Mouse (Mus musculus): ENCODE measurements around the gene Rab3b.

Rab3b gene

GRCm38 (mm10) chr4:108937848-108938771 is 59.2 kb downstream of the Rab3b start:
- in situ Hi-C loops (cut with MboI; ENCODE audit: low pct_unique_long_range_greater_than_20kb in 1 of 2, low sequenced_read_pairs in 2 of 2, unreplicated experiment in 1 of 2), result no loop called here

- in situ Hi-C loops (cut with MboI; ENCODE audit: low pct_unique_long_range_greater_than_20kb in 1 of 2, low sequenced_read_pairs in 2 of 2, unreplicated experiment in 1 of 2), result no loop called here
These were observed 62.0 kb downstream of the Rab3b start for GRCm38 (mm10) chr4:108940681-108941473.

GRCm38 (mm10) chr4:108942171-108942570 is 63.3 kb downstream of the Rab3b start:
- in situ Hi-C loops (cut with MboI; ENCODE audit: low pct_unique_long_range_greater_than_20kb in 1 of 2, low sequenced_read_pairs in 2 of 2, unreplicated experiment in 1 of 2), result no loop called here

- in situ Hi-C loops (cut with MboI; ENCODE audit: low pct_unique_long_range_greater_than_20kb in 1 of 2, low sequenced_read_pairs in 2 of 2, unreplicated experiment in 1 of 2), result no loop called here
These were observed 64.3 kb downstream of the Rab3b start for GRCm38 (mm10) chr4:108942986-108943720.

GRCm38 (mm10) chr4:108949168-108949567 is 70.3 kb downstream of the Rab3b start:
- in situ Hi-C loops (cut with MboI; ENCODE audit: low pct_unique_long_range_greater_than_20kb in 1 of 2, low sequenced_read_pairs in 2 of 2, unreplicated experiment in 1 of 2), result no loop called here

- in situ Hi-C loops (cut with MboI; ENCODE audit: low pct_unique_long_range_greater_than_20kb in 1 of 2, low sequenced_read_pairs in 2 of 2, unreplicated experiment in 1 of 2), result no loop called here
These were observed 71.3 kb downstream of the Rab3b start for GRCm38 (mm10) chr4:108950201-108950600.

GRCm38 (mm10) chr4:108951663-108952062 is 72.8 kb downstream of the Rab3b start:
- in situ Hi-C loops (cut with MboI; ENCODE audit: low pct_unique_long_range_greater_than_20kb in 1 of 2, low sequenced_read_pairs in 2 of 2, unreplicated experiment in 1 of 2), result no loop called here

- in situ Hi-C loops (cut with MboI; ENCODE audit: low pct_unique_long_range_greater_than_20kb in 1 of 2, low sequenced_read_pairs in 2 of 2, unreplicated experiment in 1 of 2), result no loop called here
These were observed 80.8 kb downstream of the Rab3b start for GRCm38 (mm10) chr4:108959696-108960095.

- in situ Hi-C loops (cut with MboI; ENCODE audit: low pct_unique_long_range_greater_than_20kb in 1 of 2, low sequenced_read_pairs in 2 of 2, unreplicated experiment in 1 of 2), result no loop called here
These were observed 82.0 kb downstream of the Rab3b start for GRCm38 (mm10) chr4:108960619-108961460.

- in situ Hi-C loops (cut with MboI; ENCODE audit: low pct_unique_long_range_greater_than_20kb in 1 of 2, low sequenced_read_pairs in 2 of 2, unreplicated experiment in 1 of 2), result no loop called here
These were observed 84.2 kb downstream of the Rab3b start for GRCm38 (mm10) chr4:108963017-108963416.

GRCm38 (mm10) chr4:108969517-108969916 is 90.7 kb downstream of the Rab3b start:
- in situ Hi-C loops (cut with MboI; ENCODE audit: low pct_unique_long_range_greater_than_20kb in 1 of 2, low sequenced_read_pairs in 2 of 2, unreplicated experiment in 1 of 2), result no loop called here

- in situ Hi-C loops (cut with MboI; ENCODE audit: low pct_unique_long_range_greater_than_20kb in 1 of 2, low sequenced_read_pairs in 2 of 2, unreplicated experiment in 1 of 2), result loop anchor here in 1 of 2 experiments (5.0 to 10.0 kb wide), 3 partner anchors 49 to 276 kb away; partner anchors contain the start of gene Rab3b
These were observed 92.2 kb downstream of the Rab3b start for GRCm38 (mm10) chr4:108971054-108971453.

- in situ Hi-C loops (cut with MboI; ENCODE audit: low pct_unique_long_range_greater_than_20kb in 1 of 2, low sequenced_read_pairs in 2 of 2, unreplicated experiment in 1 of 2), result loop anchor here (5.0 to 25.0 kb wide), 4 partner anchors 102 to 289 kb away; partner anchors contain the start of gene Rab3b (in 1 of the 2)
These were observed 97.7 kb downstream of the Rab3b start for GRCm38 (mm10) chr4:108976458-108977071.

GRCm38 (mm10) chr4:108986833-108987472 is 108.1 kb downstream of the Rab3b start:
- in situ Hi-C loops (cut with MboI; ENCODE audit: low pct_unique_long_range_greater_than_20kb in 1 of 2, low sequenced_read_pairs in 2 of 2, unreplicated experiment in 1 of 2), result loop anchor here (10.0 to 25.0 kb wide), 2 partner anchors 178 to 300 kb away; no protein-coding TSS in a partner anchor

- in situ Hi-C loops (cut with MboI; ENCODE audit: low pct_unique_long_range_greater_than_20kb in 1 of 2, low sequenced_read_pairs in 2 of 2, unreplicated experiment in 1 of 2), result loop anchor here (10.0 to 25.0 kb wide), 2 partner anchors 177 to 300 kb away; no protein-coding TSS in a partner anchor
These were observed 108.6 kb downstream of the Rab3b start for GRCm38 (mm10) chr4:108987473-108987842.

- in situ Hi-C loops (cut with MboI; ENCODE audit: low pct_unique_long_range_greater_than_20kb in 1 of 2, low sequenced_read_pairs in 2 of 2, unreplicated experiment in 1 of 2), result loop anchor here (10.0 to 25.0 kb wide), 2 partner anchors 175 to 302 kb away; no protein-coding TSS in a partner anchor
These were observed 110.6 kb downstream of the Rab3b start for GRCm38 (mm10) chr4:108989430-108989829.

- in situ Hi-C loops (cut with MboI; ENCODE audit: low pct_unique_long_range_greater_than_20kb in 1 of 2, low sequenced_read_pairs in 2 of 2, unreplicated experiment in 1 of 2), result loop anchor here in 1 of 2 experiments (25.0 kb wide), 1 partner anchor 303 kb away; no protein-coding TSS in a partner anchor
These were observed 111.2 kb downstream of the Rab3b start for GRCm38 (mm10) chr4:108990032-108990431.
